26 mouse cellular contexts compared by ENCODE assay signal in the genomic region with DNA sequence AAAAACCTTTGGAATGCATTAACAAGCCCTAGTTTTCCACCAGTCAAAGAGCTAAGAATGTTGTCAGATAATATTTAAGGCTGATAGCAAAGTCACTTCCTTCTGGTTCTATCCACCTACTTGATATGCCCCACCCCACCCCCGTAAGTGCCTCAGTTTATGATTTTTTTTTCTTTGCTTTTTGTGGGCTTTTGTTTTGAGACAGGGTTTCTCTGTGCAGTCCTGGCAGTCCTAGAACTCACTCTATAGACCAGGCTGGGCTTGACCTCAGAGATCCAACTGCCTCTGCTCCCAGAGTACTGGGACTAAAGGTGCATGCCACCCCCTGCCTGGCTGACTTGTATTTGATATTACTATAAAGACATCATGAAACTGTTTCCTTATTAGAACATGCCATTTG. TPM values are rescaled to one million over a fixed set of nuclear protein-coding genes. Genes with fewer than 3 reads are reported as not detected.
DNase-seq lines count a peak whose midpoint lies in the region; ATAC-seq and TF ChIP-seq lines count a peak whose summit lies in the region.
"Had no signal": no experiment of that assay in that cellular context is flagged by ENCODE, and none has a peak within 500 bp of the region (broad histone marks: within the 10 kb centered on the region; RNA-seq: fewer than 3 reads in every experiment).

No protein-coding gene starts in this region.

- no peak overlapping the region for H3K4me2 ChIP-seq in midbrain, embryonic 11.5 days
- no peak overlapping the region for H3K4me2 ChIP-seq in midbrain, embryonic 13.5 days (replicated peaks)

- DNase-seq in heart, adult 11 months: peak; percentile 51
- no peak for DNase-seq in heart, adult 9 months (ENCODE audit: low spot score in 2 of 2)
- DNase-seq in midbrain, embryonic 11.5 days (ENCODE audit: low spot score, missing footprints): peak; percentile 59
- no peak for DNase-seq in MEL (ENCODE audit: low read depth, low spot score)
- no peak for DNase-seq in adrenal gland, postnatal 4 days (ENCODE audit: low spot score in 2 of 2)
- DNase-seq: adrenal gland, adult 2 months; adrenal gland, adult 8-10 months; adrenal gland, postnatal 10 days; adrenal gland, postnatal 14 days; adrenal gland, postnatal 25 days; adrenal gland, postnatal 36 days; B cell, adult 2 months; cerebellum, adult 11 months; cerebellum, adult 11-12 months; cerebellum, adult 18-20 months; cerebellum, adult 2 months; cerebellum, adult 8-10 months had no signal

- TF ChIP-seq RAD21 in MEL (IDR thresholded peaks at IDR 0.05; ENCODE audit: low read depth, low read length): no peak

- H3K4me1 ChIP-seq in midbrain, embryonic 11.5 days (ENCODE audit: control insufficient read depth, insufficient read depth, low read length): no peaks in the 10 kb centered on the region
- no peaks in the 10 kb centered on the region for H3K4me1 ChIP-seq in midbrain, embryonic 13.5 days (replicated peaks)
- H3K4me1 ChIP-seq in MEL (ENCODE audit: control insufficient read depth in 1 of 2, insufficient read depth in 2 of 2, low read length in 2 of 2): no peaks in the 10 kb centered on the region

- ATAC-seq in midbrain, embryonic 11.5 days (ENCODE audit: low FRiP score): no peak
- ATAC-seq in midbrain, embryonic 13.5 days: no peak
- ATAC-seq: activated CD4-positive, CD25-positive, alpha-beta regulatory T cell, adult 4 months; CD4-positive, CD25-positive, alpha-beta regulatory T cell, adult 4 months; Patski had no signal

- no peaks in the 10 kb centered on the region for H3K79me2 ChIP-seq in MEL (ENCODE audit: control insufficient read depth, insufficient read depth, low read length, poor library complexity)

- TF ChIP-seq EP300 in MEL (IDR thresholded peaks at IDR 0.05; ENCODE audit: low read depth in 1 of 2, low read length in 2 of 2): no peak

- no peaks in the 10 kb centered on the region for H3K9me3 ChIP-seq in midbrain, embryonic 11.5 days (ENCODE audit: control insufficient read depth, low read length)
- H3K9me3 ChIP-seq in midbrain, embryonic 13.5 days: no peaks in the 10 kb centered on the region
- H3K9me3 ChIP-seq in MEL (replicated peaks; ENCODE audit: insufficient read depth, low read length): no peaks in the 10 kb centered on the region

- TF ChIP-seq POLR2A in MEL (IDR thresholded peaks at IDR 0.05; ENCODE audit: control insufficient read depth in 1 of 2, insufficient read depth in 1 of 2, low read depth in 1 of 2, low read length in 2 of 2, poor library complexity in 1 of 2): no peak

- WGBS in midbrain, embryonic 11.5 days: 85% methylated on average over 1 of the region's 1 CpGs
- WGBS in midbrain, embryonic 13.5 days: 77% methylated on average over 1 of the region's 1 CpGs

- H3K4me3 ChIP-seq in midbrain, embryonic 11.5 days (ENCODE audit: low read depth, low read length): no peak overlapping the region
- no peak overlapping the region for H3K4me3 ChIP-seq in midbrain, embryonic 13.5 days (replicated peaks)
- no peak overlapping the region for H3K4me3 ChIP-seq in MEL (ENCODE audit: control insufficient read depth in 1 of 2, insufficient read depth in 1 of 2, low read depth in 2 of 2, low read length in 2 of 2)

- H3K36me3 ChIP-seq in midbrain, embryonic 11.5 days (ENCODE audit: control insufficient read depth, insufficient read depth, low read length): no peaks in the 10 kb centered on the region
- H3K36me3 ChIP-seq in midbrain, embryonic 13.5 days: no peaks in the 10 kb centered on the region
- H3K36me3 ChIP-seq in MEL (ENCODE audit: control insufficient read depth in 1 of 2, insufficient read depth in 2 of 2, low read length in 2 of 2): peaks cover 0 to 2% of the 10 kb centered on the region in 2 experiments; a peak in 2 of 4 replicates
- H3K36me3 ChIP-seq: G1E had no signal

- H3K27ac ChIP-seq in midbrain, embryonic 11.5 days (ENCODE audit: low read depth, low read length): no peak overlapping the region
- H3K27ac ChIP-seq in midbrain, embryonic 13.5 days: no peak overlapping the region
- H3K27ac ChIP-seq in MEL (ENCODE audit: control insufficient read depth, low read depth, low read length): no peak overlapping the region

- no peak for TF ChIP-seq CTCF in MEL (IDR thresholded peaks at IDR 0.05 in 2 of 3, conservative IDR thresholded peaks at IDR 0.05 in 1 of 3; ENCODE audit: control insufficient read depth in 1 of 3, insufficient read depth in 1 of 3, low read depth in 2 of 3, low read length in 3 of 3, poor library complexity in 1 of 3, severe bottlenecking in 1 of 3)

- no peaks in the 10 kb centered on the region for H3K27me3 ChIP-seq in midbrain, embryonic 11.5 days (ENCODE audit: control insufficient read depth, insufficient read depth, low read length)
- H3K27me3 ChIP-seq in midbrain, embryonic 13.5 days: no peaks in the 10 kb centered on the region
- peaks cover 0 to 2% of the 10 kb centered on the region in 2 experiments; a peak in 2 of 4 replicates for H3K27me3 ChIP-seq in MEL (ENCODE audit: control insufficient read depth in 1 of 2, insufficient read depth in 2 of 2, low read length in 2 of 2)
- H3K27me3 ChIP-seq: CH12.LX had no signal

- H3K9ac ChIP-seq in midbrain, embryonic 11.5 days (ENCODE audit: low read length): no peak overlapping the region
- H3K9ac ChIP-seq in midbrain, embryonic 13.5 days (replicated peaks): no peak overlapping the region
- no peak overlapping the region for H3K9ac ChIP-seq in MEL (ENCODE audit: control insufficient read depth, low read depth, low read length, poor library complexity, severe bottlenecking)

TF ChIP-seq in MEL, 35 proteins besides CTCF, POLR2A, EP300 and RAD21:
- TF ChIP-seq SMC3 (IDR thresholded peaks at IDR 0.05; ENCODE audit: low read depth, low read length): no peak
- TF ChIP-seq MXI1 (IDR thresholded peaks at IDR 0.05; ENCODE audit: low read depth, low read length): no peak
- no peak for TF ChIP-seq NELFE (IDR thresholded peaks at IDR 0.05; ENCODE audit: low read depth, low read length)
- TF ChIP-seq BHLHE40 (IDR thresholded peaks at IDR 0.05; ENCODE audit: borderline replicate concordance, low read depth, low read length): no peak
- TF ChIP-seq POLR2AphosphoS5 (IDR thresholded peaks at IDR 0.05; ENCODE audit: borderline replicate concordance, low read depth, low read length): no peak
- TF ChIP-seq ZKSCAN1 (IDR thresholded peaks at IDR 0.05; ENCODE audit: low read depth, low read length): no peak
- TF ChIP-seq GATA1 (IDR thresholded peaks at IDR 0.05; ENCODE audit: low read depth, low read length): 0 out of 2 replicates have a peak, but pooled peaks have one; percentile 20
TF ChIP-seq in MEL: peak in this region for 1.

RNA-seq across cellular contexts. Expression of a gene that starts 17.3 kb away (rescaled TPM):
- polyA plus RNA-seq in midbrain, embryonic 11.5 days (2014; fragmentation: Nextera tagmentation; extraction: Ambion mirVana): 194 and 220 TPM in 2 replicates
- 149 and 175 TPM in 2 replicates for polyA plus RNA-seq in midbrain, embryonic 13.5 days (2015; fragmentation: Nextera tagmentation; extraction: Ambion mirVana)
- total RNA-seq in MEL (2012; rRNA removed): 182 and 205 TPM in 2 replicates
- 100 to 1,000 TPM; 362 to 516 TPM for polyA plus RNA-seq in MEL (2012; ENCODE audit: insufficient read depth in 1 of 2, insufficient read length in 2 of 2, low read depth in 1 of 2, low replicate concordance in 2 of 2, missing spikeins in 1 of 2)
- total RNA-seq in adrenal gland, postnatal 4 days (2021): 100 to 1,000 TPM; 437 to 471 TPM

RNA-seq across cellular contexts. Expression of a gene that starts 41.8 kb away (rescaled TPM):
- not detected in 2 replicates for polyA plus RNA-seq in midbrain, embryonic 11.5 days (2014; fragmentation: Nextera tagmentation; extraction: Ambion mirVana)
- polyA plus RNA-seq in midbrain, embryonic 13.5 days (2015; fragmentation: Nextera tagmentation; extraction: Ambion mirVana): 0.05 TPM in 1 of 2 replicates, not detected in the other
- not detected in 2 replicates for total RNA-seq in MEL (2012; rRNA removed)
- not detected for polyA plus RNA-seq in MEL (2012; ENCODE audit: insufficient read depth in 1 of 2, insufficient read length in 2 of 2, low read depth in 1 of 2, low replicate concordance in 2 of 2, missing spikeins in 1 of 2)
- total RNA-seq in adrenal gland, postnatal 4 days (2021): not detected
- total RNA-seq: adrenal gland, adult 18-20 months; adrenal gland, adult 2 months; adrenal gland, adult 8-10 months; adrenal gland, postnatal 10 days; adrenal gland, postnatal 14 days; adrenal gland, postnatal 25 days; adrenal gland, postnatal 36 days; CH12.LX had no signal
- polyA plus RNA-seq: activated CD4-positive, CD25-positive, alpha-beta regulatory T cell, adult 4 months; adrenal gland, adult 2 months; brain, embryonic 14.5 days; C2C12; CD4-positive, CD25-positive, alpha-beta regulatory T cell, adult 4 months; cerebellum, adult 2 months; G1E; Patski had no signal

Comparison
In these comparisons a context has a peak if more than half of its experiments do, and no peak if none do; other contexts are left out.
1. DNase-seq: peak in heart, adult 11 months (single experiment) and midbrain, embryonic 11.5 days (single experiment); none in heart, adult 9 months (0 of 2), MEL (single experiment) and adrenal gland, postnatal 4 days (0 of 2).